Comparison of ENCODE assay signal across 13 mouse cellular contexts in the genomic region with DNA sequence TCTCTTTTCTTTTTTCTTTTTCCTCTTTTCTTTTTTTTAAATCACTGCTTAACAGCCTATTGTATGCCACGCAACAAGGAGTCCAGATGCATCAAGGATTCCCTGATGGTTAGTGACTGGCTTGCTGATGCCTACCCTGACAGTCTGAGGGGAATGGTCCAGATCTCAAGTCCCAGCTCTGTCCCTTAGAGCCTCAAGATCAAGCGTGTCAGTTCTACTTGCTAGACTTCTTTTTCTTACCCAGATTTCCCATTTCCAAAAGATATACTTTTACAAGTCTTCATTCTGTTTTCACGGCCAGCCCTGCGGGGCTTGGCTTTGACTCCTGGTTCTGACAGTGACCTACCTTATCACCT.
DNase-seq lines count a peak whose midpoint lies in the region; ATAC-seq lines count a peak whose summit lies in the region.
"Had no signal": no experiment of that assay in that cellular context is flagged by ENCODE, and none has a peak within 500 bp of the region (broad histone marks: within the 10 kb centered on the region; RNA-seq: fewer than 3 reads in every experiment).

No protein-coding gene starts in this region.

- H3K9me3 ChIP-seq in heart, embryonic 11.5 days (replicated peaks; ENCODE audit: control insufficient read depth, low read length): no peaks in the 10 kb centered on the region
- H3K9me3 ChIP-seq in midbrain, embryonic 11.5 days (ENCODE audit: control insufficient read depth, low read length): no peaks in the 10 kb centered on the region
- H3K9me3 ChIP-seq in midbrain, embryonic 10.5 days (replicated peaks): no peaks in the 10 kb centered on the region
- H3K9me3 ChIP-seq in forebrain, embryonic 16.5 days (ENCODE audit: control insufficient read depth, low read length): no peaks in the 10 kb centered on the region
- no peaks in the 10 kb centered on the region for H3K9me3 ChIP-seq in kidney, embryonic 16.5 days (ENCODE audit: low read length)
- H3K9me3 ChIP-seq: embryonic facial prominence, embryonic 10.5 days; G1E; hindbrain, embryonic 15.5 days had no signal

- H3K27me3 ChIP-seq in heart, embryonic 11.5 days (ENCODE audit: control insufficient read depth, insufficient read depth, low read length): peaks cover 2% of the 10 kb centered on the region; the same call in 1 of the 2 replicates
- H3K27me3 ChIP-seq in midbrain, embryonic 11.5 days (ENCODE audit: control insufficient read depth, insufficient read depth, low read length): no peaks in the 10 kb centered on the region
- 0 out of 2 replicates have a peak, but pooled peaks cover 9% of the 10 kb centered on the region for H3K27me3 ChIP-seq in midbrain, embryonic 10.5 days (ENCODE audit: low read depth, poor library complexity, severe bottlenecking)
- H3K27me3 ChIP-seq in forebrain, embryonic 16.5 days (replicated peaks; ENCODE audit: control insufficient read depth, insufficient read depth, low read length): no peaks in the 10 kb centered on the region
- peaks cover 5% of the 10 kb centered on the region; the same call in 1 of the 2 replicates for H3K27me3 ChIP-seq in kidney, embryonic 16.5 days (ENCODE audit: insufficient read depth, low read length)
- H3K27me3 ChIP-seq: hindbrain, embryonic 15.5 days had no signal

- H3K4me2 ChIP-seq in heart, embryonic 11.5 days: no peak overlapping the region
- no peak overlapping the region for H3K4me2 ChIP-seq in midbrain, embryonic 11.5 days
- no peak overlapping the region for H3K4me2 ChIP-seq in forebrain, embryonic 16.5 days (ENCODE audit: low read length)
- no peak overlapping the region for H3K4me2 ChIP-seq in kidney, embryonic 16.5 days (replicated peaks; ENCODE audit: low read depth, low read length)

- WGBS in heart, embryonic 11.5 days (ENCODE audit: insufficient replicate concordance): 53% methylated on average over 4 of the region's 4 CpGs
- 60% methylated on average over 4 of the region's 4 CpGs for WGBS in midbrain, embryonic 11.5 days
- WGBS in midbrain, embryonic 10.5 days: 68% methylated on average over 4 of the region's 4 CpGs
- WGBS in forebrain, embryonic 16.5 days: 66% methylated on average over 4 of the region's 4 CpGs
- WGBS in kidney, embryonic 16.5 days: 63% methylated on average over 4 of the region's 4 CpGs

- no peaks in the 10 kb centered on the region for H3K36me3 ChIP-seq in heart, embryonic 11.5 days (ENCODE audit: control insufficient read depth, insufficient read depth, low read length)
- H3K36me3 ChIP-seq in midbrain, embryonic 11.5 days (ENCODE audit: control insufficient read depth, insufficient read depth, low read length): no peaks in the 10 kb centered on the region
- no peaks in the 10 kb centered on the region for H3K36me3 ChIP-seq in midbrain, embryonic 10.5 days
- H3K36me3 ChIP-seq in forebrain, embryonic 16.5 days (ENCODE audit: control insufficient read depth, insufficient read depth): no peaks in the 10 kb centered on the region
- no peaks in the 10 kb centered on the region for H3K36me3 ChIP-seq in kidney, embryonic 16.5 days (ENCODE audit: insufficient read depth, low read length)
- H3K36me3 ChIP-seq: embryonic facial prominence, embryonic 10.5 days; G1E; hindbrain, embryonic 15.5 days had no signal

- no peak overlapping the region for H3K27ac ChIP-seq in heart, embryonic 11.5 days (ENCODE audit: low read depth, low read length)
- H3K27ac ChIP-seq in midbrain, embryonic 11.5 days (ENCODE audit: low read depth, low read length): no peak overlapping the region
- no peak overlapping the region for H3K27ac ChIP-seq in midbrain, embryonic 10.5 days (replicated peaks)
- no peak overlapping the region for H3K27ac ChIP-seq in forebrain, embryonic 16.5 days (ENCODE audit: low read length)
- H3K27ac ChIP-seq in kidney, embryonic 16.5 days (ENCODE audit: low read length): no peak overlapping the region
- H3K27ac ChIP-seq: embryonic facial prominence, embryonic 10.5 days; hindbrain, embryonic 15.5 days had no signal

- H3K4me1 ChIP-seq in heart, embryonic 11.5 days (ENCODE audit: control insufficient read depth, insufficient read depth, low read length): no peaks in the 10 kb centered on the region
- H3K4me1 ChIP-seq in midbrain, embryonic 11.5 days (ENCODE audit: control insufficient read depth, insufficient read depth, low read length): peaks cover 2% of the 10 kb centered on the region; the same call in 1 of the 2 replicates
- peaks cover 19% of the 10 kb centered on the region for H3K4me1 ChIP-seq in midbrain, embryonic 10.5 days
- H3K4me1 ChIP-seq in forebrain, embryonic 16.5 days (replicated peaks; ENCODE audit: control insufficient read depth, insufficient read depth, low read length): no peaks in the 10 kb centered on the region
- H3K4me1 ChIP-seq in kidney, embryonic 16.5 days (ENCODE audit: insufficient read depth, low read length): no peaks in the 10 kb centered on the region
- H3K4me1 ChIP-seq: embryonic facial prominence, embryonic 10.5 days had no signal

- peak; percentile 53 for DNase-seq in heart, adult 11 months
- no peak for DNase-seq in midbrain, embryonic 11.5 days (ENCODE audit: low spot score, missing footprints)
- DNase-seq in midbrain, embryonic 10.5 days (ENCODE audit: low spot score): no peak
- DNase-seq in 416B (ENCODE audit: low read depth): peak; percentile 3

- no peak overlapping the region for H3K4me3 ChIP-seq in heart, embryonic 11.5 days (ENCODE audit: low read depth, low read length)
- H3K4me3 ChIP-seq in midbrain, embryonic 11.5 days (ENCODE audit: low read depth, low read length): no peak overlapping the region
- no peak overlapping the region for H3K4me3 ChIP-seq in midbrain, embryonic 10.5 days
- no peak overlapping the region for H3K4me3 ChIP-seq in forebrain, embryonic 16.5 days (replicated peaks; ENCODE audit: low read length)
- no peak overlapping the region for H3K4me3 ChIP-seq in kidney, embryonic 16.5 days (ENCODE audit: low read length)
- H3K4me3 ChIP-seq: embryonic facial prominence, embryonic 10.5 days; hindbrain, embryonic 15.5 days had no signal

- no peak for ATAC-seq in heart, embryonic 11.5 days (replicated peaks; ENCODE audit: insufficient number of reproducible peaks, low FRiP score, low TSS enrichment)
- 0 out of 2 replicates have a peak, but pooled peaks have one; percentile 61 for ATAC-seq in midbrain, embryonic 11.5 days (ENCODE audit: low FRiP score)
- peak; percentile 36; the same call in 1 of the 2 replicates for ATAC-seq in forebrain, embryonic 16.5 days
- ATAC-seq in megakaryocyte, adult 5-6 weeks (ENCODE audit: poor library complexity, severe bottlenecking): no peak; the same call in 1 of the 2 replicates
- ATAC-seq in kidney, embryonic 16.5 days (ENCODE audit: low FRiP score, low TSS enrichment): no peak
- ATAC-seq: CD4-positive, CD25-positive, alpha-beta regulatory T cell, adult 4 months; inflammation-experienced regulatory T-cells, adult 6 months had no signal

- no peak overlapping the region for H3K9ac ChIP-seq in heart, embryonic 11.5 days (ENCODE audit: low read depth, low read length)
- H3K9ac ChIP-seq in midbrain, embryonic 11.5 days (ENCODE audit: low read length): no peak overlapping the region
- no peak overlapping the region for H3K9ac ChIP-seq in forebrain, embryonic 16.5 days (replicated peaks; ENCODE audit: low read depth, low read length)
- H3K9ac ChIP-seq in kidney, embryonic 16.5 days (replicated peaks; ENCODE audit: low read length): no peak overlapping the region
- H3K9ac ChIP-seq: hindbrain, embryonic 15.5 days had no signal

Comparison
In these comparisons a context has a peak if more than half of its experiments do, and no peak if none do; other contexts are left out.
1. DNase-seq: peak in heart, adult 11 months (single experiment) and 416B (single experiment); none in midbrain, embryonic 11.5 days (single experiment) and midbrain, embryonic 10.5 days (single experiment).
2. ATAC-seq: peak in midbrain, embryonic 11.5 days (single experiment) and forebrain, embryonic 16.5 days (single experiment); none in heart, embryonic 11.5 days (single experiment), megakaryocyte, adult 5-6 weeks (single experiment) and kidney, embryonic 16.5 days (single experiment).